Mouse (Mus musculus) kidney, adult 10 weeks (tissue): ENCODE measurements around the gene Pitx2. TPM values are rescaled to one million over a fixed set of nuclear protein-coding genes. Genes with fewer than 3 reads are reported as not detected.

Experiments used
- polyA plus RNA-seq: library from polyadenylated mRNA; stranded (reverse); fragments of 350-450 nt; fragmentation: Illumina TruSeq; extraction: RNeasy Lipid Tissue Mini Kit (QIAGEN cat#74804); gene quantifications from one replicate; pipeline ENCODE4 v1.2.3, GENCODE M21; 2014; ENCODE audit warnings: low read depth, low replicate concordance

The Pitx2 gene
- polyA plus RNA-seq, result 5.5 TPM

DNA sequence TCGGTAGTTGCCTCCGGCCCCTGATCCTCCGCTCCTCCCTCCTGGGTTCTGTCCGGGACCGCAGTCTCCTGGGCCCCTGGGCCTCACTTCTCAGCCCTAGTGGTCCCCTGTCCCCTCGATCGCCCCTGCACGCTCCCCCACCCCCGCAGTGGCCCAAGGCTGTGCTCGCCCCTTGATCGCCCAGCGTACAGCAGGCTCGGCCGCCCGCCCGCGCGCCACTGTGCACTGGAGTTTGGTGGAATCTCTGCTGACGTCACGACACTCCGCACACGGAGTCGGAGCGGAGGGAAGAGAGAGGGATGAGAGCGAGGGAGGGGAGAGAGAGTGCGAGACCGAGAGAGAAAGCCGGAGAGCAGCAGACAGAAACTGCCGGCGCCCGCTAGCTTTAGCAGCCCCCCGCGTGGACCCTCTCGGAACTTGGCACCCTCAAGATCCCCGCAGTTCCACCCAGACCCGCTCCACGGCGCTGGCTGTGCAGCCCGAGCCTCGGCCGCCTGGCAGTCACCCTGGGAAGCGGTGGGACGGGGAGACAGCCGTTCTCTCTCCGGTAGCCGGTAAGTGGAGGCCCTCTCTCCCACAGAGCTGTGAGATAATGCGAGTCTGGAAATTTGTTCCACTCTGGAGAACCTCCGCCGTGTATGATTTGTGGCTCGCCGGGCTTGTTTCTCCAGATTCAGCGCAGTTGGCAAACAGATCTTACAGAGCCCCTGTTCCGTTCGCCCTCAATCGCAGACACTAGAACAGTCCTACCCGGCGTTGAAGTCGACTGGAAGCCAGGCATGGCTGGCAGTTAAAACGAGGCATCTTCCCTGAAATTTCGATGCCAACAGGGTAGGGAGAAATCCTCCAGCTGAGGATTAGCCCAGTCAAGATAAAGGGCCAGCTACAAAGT lies at the start of gene Pitx2:
Pitx2 (plus strand) TSS at position 270 of the 892 bp plus-strand sequence.

Other genes with a start within 250 kb of the Pitx2 start
- gene Enpep, start 132.8 kb downstream of the Pitx2 start, polyA plus RNA-seq, result 125 TPM